Mouse (Mus musculus) layer of hippocampus, adult 2 months (tissue): ENCODE results near the gene Eif4g3. TPM values are rescaled to one million over a fixed set of nuclear protein-coding genes. Genes with fewer than 3 reads are reported as not detected.

Experiments used
- DNase-seq, 2 experiments: peaks; one replicate each; pipeline ENCODE4 v3.0.0; 2022; ENCODE audit warnings: low spot score in 2 of 2
- H3K27ac ChIP-seq: fragments of 200-600 bp; 2 replicates; pipeline ENCODE4 v1.8.1; 2022
- H3K4me3 ChIP-seq: fragments of 200-600 bp; 2 replicates; pipeline ENCODE4 v1.8.1; 2022; ENCODE audit warnings: mild to moderate bottlenecking
- CTCF ChIP-seq: fragments of 200-600 bp; conservative IDR thresholded peaks from 2 replicates; pipeline ENCODE4 v1.8.1; 2022; ENCODE audit warnings: antibody characterized with exemption, mild to moderate bottlenecking, moderate library complexity
- total RNA-seq, 2 experiments: library from RNA; stranded (reverse); gene quantifications; 2 replicates each; pipeline ENCODE4 v1.2.3; 2021

The Eif4g3 gene
- total RNA-seq, 2 experiments from 2014 or later, result 158 TPM

GRCm38 (mm10) chr4:138018011-138018410 is 25.2 kb downstream of the Eif4g3 start:
- no peak for TF ChIP-seq CTCF
- Histone ChIP-seq H3K4me3 (no peak overlapping the region), H3K27ac (no peak overlapping the region)
- DNase-seq, result no peak

GRCm38 (mm10) chr4:138020231-138020630 is 27.4 kb downstream of the Eif4g3 start:
- Histone ChIP-seq H3K27ac (no peak overlapping the region), H3K4me3 (no peak overlapping the region)
- no peak for TF ChIP-seq CTCF
- DNase-seq, result no peak

- no peak for DNase-seq
- no peak for TF ChIP-seq CTCF
- no peak overlapping the region for H3K27ac ChIP-seq
- H3K4me3 ChIP-seq, result no peak overlapping the region
Measured at GRCm38 (mm10) chr4:138021651-138022050, 28.8 kb downstream of the Eif4g3 start.

GRCm38 (mm10) chr4:138022761-138023160 is 29.9 kb downstream of the Eif4g3 start:
- no peak for TF ChIP-seq CTCF
- no peak for DNase-seq
- H3K27ac ChIP-seq, result no peak overlapping the region
- H3K4me3 ChIP-seq, result no peak overlapping the region

GRCm38 (mm10) chr4:138023403-138024100 is 30.7 kb downstream of the Eif4g3 start:
- H3K4me3 ChIP-seq, result no peak overlapping the region
- no peak for DNase-seq
- no peak overlapping the region for H3K27ac ChIP-seq
- no peak for TF ChIP-seq CTCF

GRCm38 (mm10) chr4:138029168-138029567 is 36.3 kb downstream of the Eif4g3 start:
- Histone ChIP-seq H3K27ac (no peak overlapping the region), H3K4me3 (no peak overlapping the region)
- DNase-seq, result no peak
- TF ChIP-seq CTCF, result no peak

- Histone ChIP-seq H3K27ac (no peak overlapping the region), H3K4me3 (no peak overlapping the region)
- DNase-seq, result no peak
- no peak for TF ChIP-seq CTCF
Measured at GRCm38 (mm10) chr4:138031828-138032227, 39.0 kb downstream of the Eif4g3 start.

- no peak for DNase-seq
- TF ChIP-seq CTCF, result 0 out of 2 replicates have a peak, but pooled peaks have one; percentile 6
- Histone ChIP-seq H3K4me3 (no peak overlapping the region), H3K27ac (no peak overlapping the region)
Measured at GRCm38 (mm10) chr4:138033871-138034270, 41.0 kb downstream of the Eif4g3 start.

GRCm38 (mm10) chr4:138035435-138036120 is 42.8 kb downstream of the Eif4g3 start:
- Histone ChIP-seq H3K27ac (peak overlapping the region; percentile 83), H3K4me3 (no peak overlapping the region)
- no peak for TF ChIP-seq CTCF
- DNase-seq, result no peak

- peak overlapping the region; percentile 83 for H3K27ac ChIP-seq
- H3K4me3 ChIP-seq, result no peak overlapping the region
- DNase-seq, result no peak
- TF ChIP-seq CTCF, result no peak
Measured at GRCm38 (mm10) chr4:138037110-138037509, 44.3 kb downstream of the Eif4g3 start.

GRCm38 (mm10) chr4:138037896-138038295 is 45.1 kb downstream of the Eif4g3 start:
- H3K4me3 ChIP-seq, result no peak overlapping the region
- TF ChIP-seq CTCF, result no peak

GRCm38 (mm10) chr4:138038365-138039274 is 45.8 kb downstream of the Eif4g3 start:
- peak overlapping the region; percentile 83 for H3K27ac ChIP-seq
- DNase-seq, result no peak
- peak; percentile 12; the same call in 1 of the 2 replicates for TF ChIP-seq CTCF
- H3K4me3 ChIP-seq, result no peak overlapping the region

More at GRCm38 (mm10) chr4:138037896-138038295, 45.1 kb downstream of the Eif4g3 start:
- H3K27ac ChIP-seq, result peak overlapping the region; percentile 83
- no peak for DNase-seq

GRCm38 (mm10) chr4:138039275-138039651 is 46.4 kb downstream of the Eif4g3 start:
- DNase-seq, result no peak
- Histone ChIP-seq H3K4me3 (no peak overlapping the region), H3K27ac (peak overlapping the region; percentile 83)
- TF ChIP-seq CTCF, result no peak
